Mouse (Mus musculus) embryo, embryonic 10.5 days (tissue): ENCODE data around the gene Grm1.
A peak's percentile ranks its signal among the peaks of the same experiment; 100 is the strongest.

Experiments
- DNase-seq: peaks from one replicate; pipeline ENCODE4 v3.0.0-alpha.2; 2015; ENCODE audit warnings: low spot score

The Grm1 gene

DNA sequence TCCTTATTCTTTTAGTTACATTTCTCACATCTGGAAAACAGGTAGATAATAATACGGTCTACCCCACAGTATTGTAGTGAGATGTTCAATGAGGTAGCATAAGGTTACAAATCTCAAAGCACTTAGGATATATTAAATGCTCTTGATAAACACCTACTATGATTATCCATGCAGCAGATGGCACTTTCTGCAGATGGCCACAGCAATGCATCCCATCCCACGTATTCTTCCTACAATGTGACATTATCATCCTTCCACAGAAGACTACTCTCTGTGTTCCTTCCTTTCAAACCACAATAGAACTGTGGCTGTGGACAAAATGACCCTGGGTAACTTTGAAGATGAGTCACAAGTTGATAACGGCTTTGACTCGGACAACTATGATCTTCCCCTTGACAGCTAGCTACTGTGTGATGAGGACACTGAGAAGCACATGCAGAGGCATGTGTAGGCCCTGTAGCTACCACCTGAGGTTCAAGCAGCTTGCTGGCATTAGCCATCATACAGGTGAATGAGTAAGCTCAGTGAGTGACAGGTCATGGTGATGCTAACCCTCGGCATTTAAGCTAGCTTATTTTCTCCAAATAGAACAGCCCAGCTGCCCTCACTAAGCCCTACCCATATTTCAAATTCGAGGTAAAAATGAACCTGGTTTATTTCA is 117.5 kb downstream of the Grm1 start:
- DNase-seq = no peak

DNA sequence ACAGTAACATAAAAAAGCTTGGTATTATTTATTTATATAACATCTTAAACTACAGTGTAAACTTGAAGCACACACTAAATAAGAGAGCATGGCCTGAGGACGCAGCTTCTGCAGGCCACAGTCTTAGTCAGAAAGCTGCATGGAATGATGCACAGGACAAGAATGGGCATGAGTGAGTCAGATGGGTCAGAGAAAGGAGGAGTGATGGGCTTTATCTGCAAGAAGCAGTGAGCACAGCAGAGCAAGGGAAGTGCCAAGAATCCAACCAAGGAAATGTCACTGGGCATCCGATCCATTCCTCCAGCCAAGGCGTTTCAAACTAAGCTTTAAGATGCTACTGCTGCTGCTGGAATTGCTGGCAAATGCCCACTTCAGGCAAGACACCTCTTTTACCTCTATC is 131.6 kb downstream of the Grm1 start:
- DNase-seq = no peak

DNA sequence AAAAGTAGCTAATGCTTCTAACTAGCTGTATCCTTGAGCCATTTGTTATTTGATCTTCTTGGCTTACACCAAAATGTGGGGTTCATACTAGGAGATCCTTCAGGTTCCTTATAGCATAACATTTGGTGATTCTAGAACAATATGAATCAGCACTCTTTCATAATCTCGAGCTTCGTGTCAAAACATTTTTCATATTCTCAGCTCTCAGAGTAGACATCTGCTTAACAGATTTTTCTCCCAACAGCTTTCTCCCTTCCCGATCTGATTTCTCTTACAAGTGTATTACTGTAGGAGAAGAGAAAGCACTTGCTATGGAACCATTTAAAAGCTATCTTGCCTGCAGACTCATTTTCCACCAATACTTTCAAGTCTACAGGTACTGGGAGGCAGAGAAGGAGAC is 133.0 kb downstream of the Grm1 start:
- no peak for DNase-seq

DNA sequence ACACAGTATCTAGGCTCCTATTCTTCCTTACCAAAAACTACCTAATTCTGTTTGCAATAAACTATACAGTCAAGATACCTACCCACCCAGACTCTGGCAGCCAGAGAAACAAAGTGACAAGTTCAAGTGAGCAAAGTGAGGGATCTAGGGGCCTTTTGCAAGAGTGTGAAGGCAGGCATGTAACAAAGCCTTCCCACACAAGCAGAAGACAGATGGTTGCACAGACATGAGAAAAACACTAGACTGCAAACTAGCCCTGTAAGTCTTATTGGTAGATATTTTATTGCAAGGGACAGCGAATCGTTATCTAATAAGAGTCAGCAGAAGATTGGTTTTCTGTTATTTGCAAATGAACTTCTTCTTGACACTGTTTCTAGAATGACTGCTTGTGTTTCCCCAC is 134.6 kb downstream of the Grm1 start:
- DNase-seq = no peak

DNA sequence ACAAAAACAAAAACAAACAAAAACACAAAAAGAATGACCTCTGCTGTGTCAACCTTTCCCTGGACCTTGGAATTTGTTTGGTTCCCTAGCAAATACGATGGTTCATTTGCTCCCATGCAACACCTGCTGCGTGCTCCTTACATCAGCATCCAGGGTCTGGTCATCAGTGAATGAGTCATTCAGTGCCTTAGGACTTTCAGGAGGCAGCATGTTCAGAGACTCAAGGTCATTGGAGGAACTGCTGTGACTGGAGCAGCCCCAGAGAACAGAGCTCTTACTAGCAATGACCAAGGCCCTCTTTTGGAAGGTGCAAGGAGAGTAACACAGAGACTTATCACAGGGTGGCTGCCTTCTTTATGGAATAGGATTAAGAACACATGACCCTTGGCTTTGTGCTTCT is 138.2 kb downstream of the Grm1 start:
- DNase-seq = no peak

DNA sequence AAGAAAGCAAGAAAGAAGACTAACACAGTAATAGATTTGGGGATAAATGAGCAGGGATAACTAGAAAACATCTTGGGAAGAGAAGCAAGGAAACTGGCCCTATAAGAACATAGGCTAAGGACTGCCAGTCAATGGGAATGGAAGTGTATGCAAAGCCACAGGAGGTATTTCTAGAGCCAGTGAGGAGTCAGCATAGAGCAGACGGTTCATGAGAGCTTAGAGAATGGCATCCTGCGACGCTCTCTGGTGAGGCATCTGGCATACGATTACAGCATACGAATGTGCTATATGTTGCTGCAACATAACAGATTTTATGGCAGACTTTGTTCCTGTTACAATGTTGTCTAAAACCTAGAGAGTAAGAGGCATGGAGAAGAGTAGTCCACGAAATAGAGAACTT is 139.9 kb downstream of the Grm1 start:
- DNase-seq = no peak

DNA sequence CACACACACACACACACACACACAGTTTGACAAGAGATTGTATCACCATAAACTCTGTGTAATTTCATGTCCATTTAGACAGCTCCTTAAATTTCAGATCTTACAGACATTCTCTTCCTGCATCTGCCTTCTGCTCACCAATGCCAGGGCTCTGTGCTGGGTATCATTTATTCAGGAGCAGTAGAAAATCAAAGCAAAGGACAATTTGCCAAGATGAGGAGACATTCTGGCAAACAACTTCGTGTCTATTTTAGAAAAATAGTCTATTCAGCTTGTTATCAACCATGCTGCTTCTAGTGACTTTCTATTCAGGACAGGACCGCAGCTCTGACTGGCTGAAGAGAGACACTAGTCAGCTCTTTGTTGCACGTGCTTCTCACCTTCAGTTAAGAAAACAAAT is 146.3 kb downstream of the Grm1 start:
- no peak for DNase-seq

DNA sequence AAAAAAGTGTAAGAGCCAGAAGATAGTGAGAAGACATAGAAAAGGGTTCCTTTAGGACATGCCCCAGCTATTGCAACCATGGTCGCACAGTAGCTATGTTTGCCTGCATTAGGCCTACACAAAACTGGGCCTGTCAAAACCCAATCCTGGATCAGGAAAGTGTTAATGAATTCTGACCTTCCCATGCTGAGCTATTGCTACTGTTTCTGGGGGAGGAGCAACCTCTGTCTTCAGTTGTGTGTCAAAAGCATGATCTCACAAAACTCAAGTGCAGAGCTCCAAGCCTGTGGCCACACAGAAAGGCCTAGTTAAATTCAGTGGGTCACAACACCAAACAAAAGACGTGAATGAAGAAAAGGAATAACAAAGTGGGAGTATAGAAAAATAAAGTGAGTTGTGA is 152.5 kb downstream of the Grm1 start:
- DNase-seq = peak; percentile 20

DNA sequence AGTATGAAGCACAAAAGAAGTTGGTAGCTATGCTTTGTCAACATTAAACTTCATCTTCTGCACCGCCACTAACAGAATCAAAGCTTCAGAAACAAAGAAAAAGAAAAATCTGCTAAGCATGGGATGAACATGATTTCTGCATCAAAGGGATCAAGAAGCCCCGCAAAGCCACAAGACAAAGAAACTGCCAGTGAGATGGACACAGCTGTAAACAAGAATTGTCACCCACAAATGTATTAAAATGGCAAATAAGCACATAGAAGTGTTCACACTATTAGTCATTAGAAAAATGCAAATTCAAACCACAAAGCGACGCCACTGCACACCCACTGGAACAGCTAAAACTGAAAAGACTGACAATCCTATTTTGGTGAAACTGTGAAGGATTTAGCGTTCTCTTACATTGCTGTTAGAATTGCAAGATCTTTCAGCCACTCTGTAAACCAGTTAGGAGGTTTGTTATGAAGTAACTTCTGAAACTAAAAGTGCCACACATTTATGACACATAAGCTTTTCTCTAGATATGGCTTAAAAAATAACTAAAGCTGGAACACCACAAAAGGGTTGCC is 153.3 kb downstream of the Grm1 start:
- DNase-seq = no peak

DNA sequence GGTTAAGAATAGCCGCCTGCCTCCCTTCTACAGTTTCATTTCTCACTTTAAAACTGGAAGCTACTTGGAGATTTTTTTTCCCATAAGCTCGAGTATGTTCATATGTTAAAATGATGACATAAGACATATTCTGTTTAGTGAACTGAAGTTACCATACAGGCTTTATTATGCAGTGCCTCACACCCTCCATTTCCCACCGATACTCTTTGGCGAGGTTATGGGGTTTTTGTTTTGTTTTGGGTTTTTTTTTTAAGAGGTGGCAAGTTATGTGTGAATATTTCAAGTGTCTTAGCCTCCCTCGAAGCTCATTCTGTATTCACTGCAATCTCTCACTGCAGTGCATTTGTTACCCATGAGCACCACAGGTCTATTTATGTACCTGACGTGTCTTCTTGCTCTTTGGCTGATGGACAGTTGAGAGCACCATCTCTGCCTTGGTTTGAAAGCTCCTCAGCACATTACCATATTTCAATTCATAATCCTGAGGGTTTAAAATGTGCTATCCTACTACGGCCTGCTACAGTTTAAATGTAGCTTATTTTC is 164.2 kb downstream of the Grm1 start:
- DNase-seq = no peak

DNA sequence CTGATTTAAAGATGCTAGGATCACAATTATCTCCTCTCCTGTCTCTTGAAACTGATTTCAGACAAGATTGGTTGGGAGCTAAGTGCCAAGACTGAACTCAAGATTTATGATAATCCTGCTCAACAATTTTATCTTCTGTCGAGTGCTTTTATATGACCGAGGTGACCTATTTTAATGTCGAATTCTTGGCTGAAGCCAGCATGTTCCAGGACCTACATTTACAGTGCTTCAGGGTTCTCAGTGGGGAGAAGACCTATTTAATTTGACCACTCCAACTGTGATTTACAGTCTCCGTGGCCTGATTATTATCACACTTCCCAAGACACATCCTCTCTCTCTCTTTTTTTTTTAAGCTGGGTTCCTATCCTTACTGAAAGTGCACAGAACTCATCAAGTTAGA is 168.5 kb downstream of the Grm1 start:
- DNase-seq = no peak

DNA sequence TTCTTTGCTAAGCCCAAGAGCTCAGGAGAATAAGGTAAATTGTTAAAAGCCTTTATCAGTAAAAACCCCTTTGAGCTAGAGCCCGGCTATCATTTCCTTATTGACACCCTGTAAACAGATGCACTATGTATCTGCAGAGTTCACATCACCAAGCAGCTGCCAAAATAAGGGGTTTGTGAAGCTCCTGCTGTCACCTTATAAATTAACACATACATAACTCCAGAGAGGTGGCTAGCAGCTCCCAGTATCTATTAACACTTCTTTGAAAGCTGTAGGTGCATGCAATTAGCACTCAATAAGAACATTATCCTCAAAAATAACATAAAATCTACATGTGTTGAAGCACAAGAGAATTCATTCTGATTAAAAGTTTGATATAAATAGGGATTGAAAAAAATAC is 191.9 kb downstream of the Grm1 start:
- DNase-seq = no peak

DNA sequence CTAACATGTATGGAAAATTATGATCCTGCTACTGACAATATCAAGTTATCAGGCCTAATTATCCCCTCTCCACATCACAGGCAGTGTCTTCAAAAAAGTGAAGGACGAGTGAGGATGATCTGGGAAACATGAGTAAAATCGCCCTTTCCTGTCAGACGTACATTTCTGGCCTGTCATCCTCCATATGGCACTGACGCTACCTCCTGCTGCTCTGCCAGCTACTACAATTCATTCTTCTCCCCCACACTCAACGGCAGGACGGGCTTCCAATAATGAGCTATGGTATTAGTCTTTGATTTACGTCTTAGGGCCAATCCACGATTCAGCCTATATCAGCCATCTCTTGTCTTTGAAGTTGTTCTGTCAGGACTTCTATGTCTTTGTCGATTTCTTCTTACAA is 193.6 kb downstream of the Grm1 start:
- DNase-seq = peak; percentile 6

DNA sequence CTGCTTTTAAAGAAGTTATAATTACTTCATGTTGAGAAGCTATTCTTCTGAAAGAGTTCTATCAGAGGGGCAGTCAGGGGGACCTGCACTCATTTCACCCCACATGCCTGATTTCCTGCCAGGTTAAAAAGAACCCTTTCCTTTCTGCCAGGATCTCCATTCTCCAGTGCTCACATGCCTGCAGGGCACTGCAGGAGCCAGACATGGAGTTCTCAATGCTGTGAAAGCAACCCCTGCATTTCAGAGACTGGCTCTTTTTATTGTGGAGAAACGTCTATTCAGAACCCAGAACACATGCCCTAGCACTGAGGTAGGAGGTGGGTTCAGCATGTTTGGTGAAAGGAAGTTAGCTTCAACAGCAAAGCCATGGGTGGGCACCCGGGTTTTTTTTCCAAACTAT is 197.2 kb downstream of the Grm1 start:
- DNase-seq = peak; percentile 7

DNA sequence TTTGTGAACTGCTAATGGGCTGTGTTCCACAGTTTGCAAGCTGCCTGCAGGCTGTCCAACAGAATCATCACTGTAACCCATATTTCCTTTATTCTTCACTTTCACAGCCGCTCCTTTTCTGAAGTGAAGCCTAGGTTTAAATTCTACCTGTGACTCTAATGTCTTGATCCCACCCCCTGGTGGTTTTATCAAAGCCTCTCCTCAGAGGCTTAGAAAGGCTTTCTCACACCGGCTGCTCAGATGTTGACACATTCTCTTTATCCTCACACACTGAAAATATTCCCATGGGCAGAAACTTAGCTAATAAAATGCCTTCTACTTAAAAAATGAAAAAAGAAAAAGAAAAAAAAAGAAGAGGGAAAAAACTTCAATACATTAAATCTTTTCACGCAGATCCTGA is 210.0 kb downstream of the Grm1 start:
- no peak for DNase-seq

DNA sequence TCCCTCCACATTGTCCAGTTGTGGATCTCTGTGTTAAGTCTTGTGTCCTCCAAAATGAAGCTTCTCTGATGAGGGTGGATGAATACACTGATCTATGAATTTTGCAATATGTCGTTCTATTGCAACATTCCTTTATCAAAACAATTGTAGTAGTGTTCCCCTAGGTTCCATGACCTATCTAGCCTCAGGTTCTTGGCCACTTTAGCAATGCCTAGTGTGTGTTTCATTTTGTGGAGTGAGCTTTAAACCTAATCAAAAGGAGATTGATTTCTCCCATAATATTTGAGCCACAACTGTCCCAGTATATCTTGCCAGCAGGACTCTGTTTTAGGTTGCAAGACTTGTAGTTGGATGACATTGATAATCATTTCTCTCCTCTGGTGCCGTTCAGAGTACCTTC is 211.9 kb downstream of the Grm1 start:
- DNase-seq = no peak

DNA sequence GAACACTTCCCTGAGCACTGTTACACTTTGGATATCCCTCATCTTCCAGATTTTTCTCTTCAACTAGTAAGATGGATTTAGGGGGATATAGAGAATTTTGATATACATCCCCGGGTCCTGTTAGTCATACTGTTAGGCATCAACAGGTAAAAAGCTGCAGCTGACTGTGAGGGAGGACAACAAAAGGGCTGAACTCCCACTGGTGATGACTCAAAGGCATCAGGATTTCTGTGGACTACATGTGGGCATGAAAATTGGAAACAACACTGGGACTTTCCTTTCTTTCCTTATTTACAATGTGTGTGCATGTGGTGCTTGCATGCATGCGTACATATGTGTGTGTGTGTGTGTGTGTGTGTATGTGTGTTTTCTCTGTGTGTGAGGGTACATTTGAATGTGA is 215.9 kb downstream of the Grm1 start:
- DNase-seq = no peak

DNA sequence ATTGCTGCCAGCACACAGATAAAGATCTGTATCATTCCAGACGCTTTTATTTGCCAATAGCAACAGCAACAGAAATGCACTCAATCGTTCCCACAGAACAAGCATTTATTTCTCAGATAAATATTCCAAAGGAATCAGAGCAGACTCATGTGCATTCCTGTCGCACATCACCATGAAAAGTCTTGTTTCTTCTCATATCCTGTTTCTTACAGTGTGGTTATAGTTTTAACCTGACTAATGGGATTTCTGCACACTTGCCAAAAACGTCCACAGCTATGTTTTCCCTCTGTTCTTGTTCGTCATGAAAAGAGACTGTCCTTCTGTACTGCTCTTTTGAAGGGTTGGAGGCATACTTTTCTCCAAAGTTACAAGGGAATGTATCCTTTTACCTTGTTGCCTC is 217.4 kb downstream of the Grm1 start:
- no peak for DNase-seq

DNA sequence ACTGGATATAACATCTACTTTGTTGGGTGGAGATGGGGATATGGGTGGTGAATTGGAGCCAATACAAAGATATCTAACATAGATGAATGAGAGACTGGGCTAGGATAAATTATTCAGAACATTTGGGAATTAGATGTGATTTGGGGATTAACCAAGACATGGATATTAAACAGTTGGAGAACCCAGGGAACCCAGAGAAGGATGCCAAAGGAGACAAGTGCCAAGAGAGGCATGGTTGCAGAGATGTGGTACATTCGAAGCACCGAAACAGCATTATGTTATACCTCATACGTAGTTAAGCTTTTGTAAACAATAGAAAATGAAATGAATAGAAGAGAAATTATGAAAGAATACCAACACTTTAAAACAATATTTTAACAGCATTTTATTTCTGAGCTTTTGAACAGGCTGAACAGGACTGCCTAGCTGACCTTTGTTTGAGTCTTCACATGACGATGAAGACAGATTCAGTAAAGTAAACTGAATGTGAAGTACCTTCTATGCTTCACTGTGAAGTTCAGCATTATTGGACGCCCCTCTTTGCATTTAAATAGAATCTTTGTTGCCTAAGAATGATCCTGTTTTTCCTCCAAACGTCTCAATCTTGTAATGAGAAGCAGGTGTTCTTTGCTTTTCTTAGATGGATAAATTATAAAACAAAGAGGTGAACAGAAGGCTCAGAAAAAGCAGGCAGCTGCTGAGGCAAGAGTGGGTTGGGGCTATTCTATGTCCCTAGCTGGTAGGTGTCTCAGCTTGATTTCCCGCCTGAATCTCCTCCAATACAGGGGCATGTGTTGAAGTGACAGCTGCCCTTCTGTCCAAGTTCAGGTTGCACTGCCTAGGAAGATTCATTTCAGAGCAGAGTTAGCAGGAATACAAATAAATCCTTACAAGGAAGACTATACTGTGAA is 234.5 kb downstream of the Grm1 start:
- no peak for DNase-seq

DNA sequence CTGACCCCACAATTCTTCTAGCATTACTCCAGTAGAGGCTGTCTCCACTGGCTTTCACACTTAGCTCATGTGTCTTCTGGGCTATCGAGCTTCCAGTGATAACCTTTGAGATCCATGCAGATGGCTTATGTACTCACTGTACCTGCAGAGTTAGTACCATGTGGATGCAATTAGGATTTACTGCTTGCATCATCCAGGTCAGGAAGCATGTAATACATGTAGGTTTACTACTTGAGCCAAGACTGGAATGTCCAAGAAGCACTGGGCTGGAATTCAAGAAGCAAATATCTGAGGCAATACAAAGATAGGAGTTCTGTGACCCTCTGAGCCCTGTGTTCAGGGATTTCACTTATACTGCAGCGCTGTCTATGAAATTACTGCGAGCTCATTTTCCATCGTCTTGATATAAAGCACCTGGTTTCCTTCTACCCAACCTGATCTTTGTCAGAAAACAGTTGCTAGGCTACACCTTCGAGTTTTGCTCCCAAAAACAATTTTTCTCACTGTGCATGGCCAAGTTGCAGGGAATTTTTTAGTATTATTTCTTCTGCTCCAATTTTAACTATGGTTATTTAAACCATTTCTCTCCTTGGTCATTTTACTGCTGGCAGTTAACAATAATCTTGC is 237.0 kb downstream of the Grm1 start:
- DNase-seq = no peak

DNA sequence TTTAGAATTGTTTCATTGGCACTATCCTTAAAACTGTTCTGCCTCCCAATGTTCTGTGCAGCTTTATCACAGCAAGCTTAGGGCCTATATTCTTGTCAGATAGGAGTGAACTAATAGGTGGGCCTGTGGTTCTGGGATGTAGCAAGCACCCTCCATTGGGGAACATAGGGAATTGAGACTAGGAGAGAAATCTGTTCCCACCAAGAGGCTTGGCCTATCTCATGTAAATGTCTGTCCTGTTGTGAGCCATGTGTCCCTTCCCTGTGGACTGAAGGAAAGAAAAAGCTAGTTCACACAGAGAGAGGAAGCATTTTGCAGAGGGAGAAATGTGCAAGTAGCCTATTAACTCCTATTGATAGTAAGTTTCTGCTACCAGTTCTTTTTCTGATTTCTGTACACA is 246.8 kb downstream of the Grm1 start:
- DNase-seq = no peak

DNA sequence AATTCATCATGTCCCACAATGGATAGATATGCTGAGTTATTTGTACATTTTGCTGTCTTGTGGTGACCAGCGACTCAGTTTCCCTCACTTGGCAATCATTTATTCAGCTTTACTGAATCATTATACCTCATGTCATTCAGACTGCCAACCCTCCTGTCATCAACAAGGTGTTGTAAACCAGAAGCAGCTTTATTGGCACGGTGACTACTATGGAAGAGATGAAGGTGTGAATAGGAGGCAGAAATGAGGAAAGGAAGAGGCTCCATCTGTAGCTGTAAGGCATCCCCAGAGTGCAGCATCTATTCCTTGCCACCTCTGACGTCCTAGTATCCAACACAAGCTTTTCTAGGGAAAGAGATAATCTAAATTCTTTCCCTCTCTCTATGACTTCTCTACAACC is 247.3 kb downstream of the Grm1 start:
- no peak for DNase-seq

DNA sequence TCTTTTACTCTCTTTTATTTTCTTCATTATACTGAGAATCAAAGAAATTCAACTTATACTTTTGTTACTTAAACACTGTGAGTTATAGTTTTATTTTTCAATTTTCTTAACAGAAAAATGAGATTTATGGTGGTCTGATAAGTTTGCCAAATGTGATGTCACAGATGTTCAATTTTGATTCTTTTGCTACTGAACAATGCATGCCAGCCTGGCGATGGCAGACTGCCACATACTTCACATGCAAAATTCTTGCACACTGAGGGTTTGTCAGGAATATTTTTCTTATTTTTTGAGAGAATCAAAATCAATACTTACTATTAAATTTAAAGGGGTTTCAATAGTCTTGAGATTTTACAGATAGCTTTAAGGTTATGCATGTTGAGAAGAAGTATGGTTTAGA is 251.0 kb downstream of the Grm1 start:
- no peak for DNase-seq
